Mouse (Mus musculus): ENCODE results near the gene Alkal2. TPM values are rescaled to one million over a fixed set of nuclear protein-coding genes. Genes with fewer than 3 reads are reported as not detected.

Alkal2 gene
- total RNA-seq (2015) (not detected in 2 replicates), total RNA-seq (2017) (not detected in 2 replicates)

- no peak for ATAC-seq (ENCODE audit: poor library complexity, severe bottlenecking)
Observed at GRCm38 (mm10) chr12:30883986-30884621, at the start of gene Alkal2. Alkal2 (plus strand) TSS chr12:30884322.

- ATAC-seq (ENCODE audit: poor library complexity, severe bottlenecking): no peak
Observed at GRCm38 (mm10) chr12:30848521-30848920, 35.6 kb upstream of the Alkal2 start.

DNA sequence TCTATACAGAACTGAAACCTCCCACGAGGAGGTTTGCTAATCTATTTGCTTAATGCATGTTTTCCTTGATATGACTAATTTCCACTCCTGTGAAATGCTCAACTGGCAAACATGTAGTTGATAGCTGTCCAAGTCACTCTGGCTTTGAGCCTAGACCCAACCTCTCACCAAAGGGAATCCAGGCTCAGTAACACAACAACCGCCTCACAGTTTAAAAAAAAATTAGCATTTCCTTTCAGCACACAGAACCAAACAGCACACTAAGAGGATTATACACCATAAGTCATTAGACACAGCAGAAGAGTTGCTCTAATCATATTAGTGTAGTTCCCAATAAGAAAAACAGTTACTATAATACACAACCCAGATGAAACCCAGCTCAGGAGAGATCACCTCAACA, 33.2 kb upstream of the Alkal2 start:
- no peak for ATAC-seq (ENCODE audit: poor library complexity, severe bottlenecking)

DNA sequence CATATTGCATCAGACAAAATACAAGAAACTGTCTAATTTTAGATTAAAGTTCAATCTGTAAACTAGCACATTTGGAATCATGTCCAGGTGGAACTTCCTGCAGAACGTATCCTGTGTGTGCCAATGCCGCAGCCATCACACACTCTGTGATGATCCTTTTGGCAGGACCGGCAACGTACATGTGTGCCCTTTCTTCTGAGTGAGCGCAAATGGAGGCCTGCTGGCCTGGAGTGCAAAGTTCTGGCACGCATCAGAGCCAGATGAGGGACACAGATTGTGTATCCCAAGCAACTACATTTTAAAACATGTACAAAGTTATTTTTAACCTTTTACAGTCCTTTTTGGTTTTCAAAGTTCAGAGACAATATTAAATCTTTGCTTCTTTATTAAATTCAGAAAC, 32.3 kb upstream of the Alkal2 start:
- ATAC-seq (ENCODE audit: poor library complexity, severe bottlenecking): no peak

GRCm38 (mm10) chr12:30855442-30856159, 28.5 kb upstream of the Alkal2 start:
- ATAC-seq (ENCODE audit: poor library complexity, severe bottlenecking): no peak

DNA sequence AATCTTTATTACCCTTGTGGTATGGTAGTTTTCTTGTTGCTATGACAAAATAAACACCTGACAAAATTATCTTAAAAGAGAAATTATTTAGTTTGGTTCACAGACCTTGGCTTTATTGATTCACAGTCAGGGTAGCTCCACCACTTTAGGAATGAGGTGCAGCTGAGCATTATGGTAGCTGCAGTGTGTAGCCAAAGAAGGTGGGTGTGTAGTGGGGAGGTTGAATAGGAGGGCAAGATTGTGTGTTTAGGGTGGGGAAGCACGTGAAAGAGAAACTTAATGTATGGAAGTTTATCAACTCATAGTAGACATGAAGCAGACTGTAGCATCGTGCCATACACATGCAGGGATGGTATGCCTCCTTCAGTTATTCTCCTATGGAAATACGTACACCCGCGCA, 27.9 kb upstream of the Alkal2 start:
- no peak for ATAC-seq (ENCODE audit: poor library complexity, severe bottlenecking)

DNA sequence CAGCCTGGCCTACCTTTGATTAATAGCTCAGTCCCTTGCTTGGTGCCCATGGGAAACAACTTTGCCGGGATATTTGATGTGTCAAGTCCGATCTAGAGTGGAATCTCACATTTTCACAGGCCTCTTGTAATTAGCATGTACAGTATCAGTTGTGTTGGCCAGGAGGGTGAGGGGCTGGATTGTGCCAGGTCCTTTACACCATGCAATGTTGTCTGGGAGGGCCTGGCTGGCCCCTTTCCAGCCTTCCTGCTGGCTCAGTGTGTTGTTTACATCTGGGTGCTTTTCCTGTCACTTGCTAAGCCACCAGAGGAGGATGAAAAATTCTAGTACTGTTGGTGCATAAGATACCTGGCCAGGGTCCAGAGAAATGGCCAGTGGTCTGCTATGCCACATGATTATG, 19.8 kb upstream of the Alkal2 start:
- no peak for ATAC-seq (ENCODE audit: poor library complexity, severe bottlenecking)

GRCm38 (mm10) chr12:30865781-30866180, 18.3 kb upstream of the Alkal2 start:
- no peak for ATAC-seq (ENCODE audit: poor library complexity, severe bottlenecking)

- no peak for ATAC-seq (ENCODE audit: poor library complexity, severe bottlenecking)
Observed at GRCm38 (mm10) chr12:30879447-30879846, 4.7 kb upstream of the Alkal2 start.

DNA sequence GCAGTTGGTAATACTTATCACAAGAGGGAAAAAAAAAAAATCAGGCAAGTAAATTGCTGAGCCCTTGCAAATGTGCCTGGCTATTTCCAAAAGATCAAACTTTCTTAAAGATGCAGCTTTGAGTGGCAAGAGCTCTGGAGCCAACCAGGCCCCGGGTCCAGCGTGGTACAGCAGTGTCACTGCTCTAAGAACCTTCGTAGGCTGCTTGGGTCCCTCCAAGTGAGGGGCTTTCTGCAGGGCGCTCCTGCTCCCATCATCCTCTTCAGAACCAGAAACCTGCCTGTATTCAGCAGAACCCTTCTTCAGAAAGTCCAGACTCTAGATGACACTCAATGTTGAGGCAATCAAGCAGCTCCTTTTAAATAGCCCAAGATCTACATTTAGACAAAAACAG, 533 bp upstream of the Alkal2 start:
- ATAC-seq (ENCODE audit: poor library complexity, severe bottlenecking): no peak

GRCm38 (mm10) chr12:30884622-30885230, 604 bp downstream of the Alkal2 start:
- ATAC-seq (ENCODE audit: poor library complexity, severe bottlenecking): no peak

GRCm38 (mm10) chr12:30885891-30886290, 1.8 kb downstream of the Alkal2 start:
- no peak for ATAC-seq (ENCODE audit: poor library complexity, severe bottlenecking)

DNA sequence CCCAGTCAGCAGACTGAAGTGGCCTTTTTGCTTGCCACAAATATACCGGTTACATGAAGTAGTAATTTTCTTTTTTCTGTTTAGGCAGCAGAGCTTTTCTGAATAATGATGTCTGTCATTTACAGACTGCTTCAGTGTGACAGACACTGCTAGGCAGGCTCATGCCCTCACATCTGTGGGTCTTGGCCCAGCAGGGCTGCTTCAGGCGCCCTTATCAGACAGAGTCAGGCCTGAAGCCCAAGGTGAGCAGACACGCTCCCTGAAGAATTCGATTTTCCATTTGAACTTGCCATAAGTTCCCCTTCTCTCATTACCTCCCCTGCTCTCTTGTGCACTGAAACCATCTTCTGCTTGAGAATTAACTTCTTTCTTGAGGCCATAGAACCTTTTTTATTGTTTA, 3.9 kb downstream of the Alkal2 start:
- ATAC-seq (ENCODE audit: poor library complexity, severe bottlenecking): no peak

DNA sequence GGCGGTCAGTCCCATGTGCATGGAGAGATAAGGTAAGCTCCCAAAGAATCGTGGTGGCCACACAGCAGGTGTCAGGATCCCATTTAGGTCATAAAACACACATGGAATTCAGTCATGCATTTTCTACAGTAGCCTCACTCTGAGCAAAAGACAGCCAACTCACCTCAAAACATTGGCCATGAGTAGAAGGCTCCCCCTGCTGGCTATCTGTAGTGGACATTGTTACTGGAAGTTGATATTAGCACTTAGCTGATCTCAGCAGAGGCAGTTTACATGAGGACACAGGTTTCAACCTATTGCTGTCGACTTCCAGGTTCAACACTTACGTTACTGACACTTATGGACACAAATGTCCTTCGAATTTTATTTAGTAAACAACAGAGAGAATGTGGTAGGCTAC, 5.9 kb downstream of the Alkal2 start:
- ATAC-seq (ENCODE audit: poor library complexity, severe bottlenecking): peak; percentile 43; the same call in 1 of the 2 replicates

GRCm38 (mm10) chr12:30891438-30891837, 7.3 kb downstream of the Alkal2 start:
- no peak for ATAC-seq (ENCODE audit: poor library complexity, severe bottlenecking)

- no peak for ATAC-seq (ENCODE audit: poor library complexity, severe bottlenecking)
Observed at GRCm38 (mm10) chr12:30897039-30897438, 12.9 kb downstream of the Alkal2 start.

GRCm38 (mm10) chr12:30908658-30909057, 24.5 kb downstream of the Alkal2 start:
- ATAC-seq (ENCODE audit: poor library complexity, severe bottlenecking): no peak

GRCm38 (mm10) chr12:30909881-30910280, 25.8 kb downstream of the Alkal2 start:
- no peak for ATAC-seq (ENCODE audit: poor library complexity, severe bottlenecking)

DNA sequence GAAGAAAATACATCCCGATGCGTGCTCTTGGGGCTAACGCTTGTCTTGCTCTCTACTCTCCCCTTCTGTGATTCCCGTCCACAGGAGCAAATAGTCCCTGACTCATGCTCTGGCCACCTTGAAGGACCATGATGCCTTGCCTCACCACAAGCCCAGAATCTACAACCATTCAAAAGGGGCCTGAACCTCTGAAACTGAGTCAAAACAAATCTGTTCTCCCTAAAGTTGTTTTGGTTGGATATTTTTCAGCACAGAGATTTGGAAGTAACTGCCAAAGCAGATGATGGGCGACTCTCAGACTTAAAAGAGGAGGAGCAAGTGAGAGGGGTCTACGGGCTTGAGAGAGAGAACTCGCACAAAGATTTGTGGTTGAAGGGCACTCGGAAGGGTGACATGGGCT, 26.7 kb downstream of the Alkal2 start:
- no peak for ATAC-seq (ENCODE audit: poor library complexity, severe bottlenecking)

GRCm38 (mm10) chr12:30911261-30912047, 27.3 kb downstream of the Alkal2 start, which contains the start of the genes Acp1 and Sh3yl1:
Acp1 (minus strand) TSS chr12:30911589.
Sh3yl1 (plus strand) TSS chr12:30911668.
- peak; percentile 93 for ATAC-seq (ENCODE audit: poor library complexity, severe bottlenecking)

DNA sequence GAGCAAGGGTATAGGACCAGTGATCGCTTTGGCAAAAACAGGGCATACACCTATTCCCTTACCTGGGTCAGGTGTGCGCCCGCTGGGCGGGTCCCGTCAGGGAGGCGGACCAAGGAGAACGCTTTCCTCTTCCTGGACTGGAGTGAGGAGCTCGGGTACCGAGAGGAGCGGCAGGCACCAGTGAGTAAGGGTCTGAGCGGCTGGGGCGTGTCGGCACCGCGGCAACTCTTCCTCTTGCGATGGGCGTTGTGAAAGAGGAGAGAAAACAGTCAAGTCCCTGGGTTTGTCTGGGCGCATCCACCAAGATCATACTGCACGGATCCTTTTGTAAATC, 27.9 kb downstream of the Alkal2 start:
- peak; percentile 70 for ATAC-seq (ENCODE audit: poor library complexity, severe bottlenecking)
